Mouse (Mus musculus) kidney, adult 2 months (tissue): ENCODE measurements around the gene Adgrf5.

ENCODE experiments used
- CTCF ChIP-seq: fragments of 200-500 bp; conservative IDR thresholded peaks from 2 replicates; pipeline ENCODE4 v1.5.1; 2011; ENCODE audit warnings: low read depth, mild to moderate bottlenecking, control low read depth, low read length, moderate library complexity, mixed read lengths; ENCODE audit not compliant: insufficient read depth, insufficient read length
- POLR2A ChIP-seq: fragments of 200-500 bp; IDR thresholded peaks from one replicate; pipeline ENCODE4 v1.6.1; 2011; ENCODE audit warnings: low read depth, low read length, control low read depth

DNA sequence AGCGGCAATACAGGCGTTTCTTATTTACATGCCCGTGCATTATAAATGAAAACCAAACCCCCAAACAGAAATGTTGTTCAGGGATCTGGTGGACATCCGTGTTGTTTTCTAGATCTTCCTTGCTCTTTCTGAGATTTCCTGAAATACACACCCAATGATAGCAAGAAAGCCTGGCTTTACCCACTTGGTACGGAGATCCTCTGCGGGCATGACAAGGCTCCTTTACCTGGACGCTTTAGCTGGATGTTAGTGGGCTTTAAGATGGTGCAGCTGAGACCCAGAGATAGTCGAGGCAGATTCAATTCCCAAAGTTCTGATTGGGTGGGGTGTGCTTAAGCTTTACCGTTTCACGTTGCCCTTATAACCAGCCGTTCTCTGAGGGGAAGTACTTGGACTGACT lies 770 bp downstream of the Adgrf5 start:
- TF ChIP-seq CTCF (no peak), POLR2A (no peak)
